Mouse (Mus musculus) embryonic facial prominence, embryonic 12.5 days (tissue): ENCODE measurements around the gene Speg. TPM values are rescaled to one million over a fixed set of nuclear protein-coding genes. Genes with fewer than 3 reads are reported as not detected.

Source experiments
- ATAC-seq: fragments of 200-750 bp; cut with Nextera tagmentation; 2 replicates; pipeline ENCODE4 v1.8.0; 2017; ENCODE audit not compliant: insufficient number of reproducible peaks, insufficient read depth, low FRiP score, low TSS enrichment
- H3K27ac ChIP-seq: fragments of 300-500 bp; sonication (generic); 2 replicates; pipeline ENCODE4 v1.5.1; 2016; ENCODE audit warnings: mild to moderate bottlenecking
- H3K27me3 ChIP-seq: fragments of 300-500 bp; sonication (generic); 2 replicates; pipeline ENCODE4 v1.6.1; 2016; ENCODE audit warnings: mild to moderate bottlenecking, moderate library complexity
- H3K36me3 ChIP-seq: fragments of 300-500 bp; sonication (generic); 2 replicates; pipeline ENCODE4 v1.6.1; 2016; ENCODE audit warnings: mild to moderate bottlenecking
- H3K4me1 ChIP-seq: fragments of 300-500 bp; sonication (generic); 2 replicates; pipeline ENCODE4 v1.6.1; 2016
- H3K4me2 ChIP-seq: fragments of 300-500 bp; sonication (generic); replicated peaks from 2 replicates; pipeline ENCODE4 v1.6.1; 2016; ENCODE audit warnings: mild to moderate bottlenecking, moderate library complexity
- H3K4me3 ChIP-seq: fragments of 300-500 bp; sonication (generic); 2 replicates; pipeline ENCODE4 v1.5.1; 2016; ENCODE audit warnings: mild to moderate bottlenecking
- H3K9ac ChIP-seq: fragments of 300-500 bp; sonication (generic); 2 replicates; pipeline ENCODE4 v1.6.1; 2016; ENCODE audit warnings: mild to moderate bottlenecking, moderate library complexity
- H3K9me3 ChIP-seq: fragments of 300-500 bp; sonication (generic); 2 replicates; pipeline ENCODE4 v1.6.1; 2016; ENCODE audit warnings: mild to moderate bottlenecking, moderate library complexity
- WGBS: fragments of 180-500 bp; shearing (Covaris S2); methylation state at CpG from one replicate; pipeline ENCODE4 v1.1.7; 2016; 5-methylcytosine and 5-hydroxymethylcytosine counted together
- polyA plus RNA-seq: library from polyadenylated mRNA; unstranded; fragments of >200 nt; fragmentation: Nextera tagmentation; extraction: Ambion mirVana; gene quantifications from 2 replicates; pipeline ENCODE4 v1.2.1, GENCODE M21; 2016

The Speg gene
- polyA plus RNA-seq, 1 experiment from 2014 or later = 26.7 TPM

GRCm38 (mm10) chr1:75455948-75456347 lies 80.9 kb downstream of the Speg start:
- Histone ChIP-seq H3K4me3 (no peak overlapping the region), H3K9ac (no peak overlapping the region), H3K4me1 (peaks cover 44% of the 10 kb centered on the region), H3K4me2 (no peak overlapping the region), H3K36me3 (no peaks in the 10 kb centered on the region), H3K27ac (no peak overlapping the region), H3K9me3 (no peaks in the 10 kb centered on the region), H3K27me3 (peaks cover 66% of the 10 kb centered on the region)
- 19% methylated on average over 5 of the region's 5 CpGs for WGBS
- no peak for ATAC-seq

DNA sequence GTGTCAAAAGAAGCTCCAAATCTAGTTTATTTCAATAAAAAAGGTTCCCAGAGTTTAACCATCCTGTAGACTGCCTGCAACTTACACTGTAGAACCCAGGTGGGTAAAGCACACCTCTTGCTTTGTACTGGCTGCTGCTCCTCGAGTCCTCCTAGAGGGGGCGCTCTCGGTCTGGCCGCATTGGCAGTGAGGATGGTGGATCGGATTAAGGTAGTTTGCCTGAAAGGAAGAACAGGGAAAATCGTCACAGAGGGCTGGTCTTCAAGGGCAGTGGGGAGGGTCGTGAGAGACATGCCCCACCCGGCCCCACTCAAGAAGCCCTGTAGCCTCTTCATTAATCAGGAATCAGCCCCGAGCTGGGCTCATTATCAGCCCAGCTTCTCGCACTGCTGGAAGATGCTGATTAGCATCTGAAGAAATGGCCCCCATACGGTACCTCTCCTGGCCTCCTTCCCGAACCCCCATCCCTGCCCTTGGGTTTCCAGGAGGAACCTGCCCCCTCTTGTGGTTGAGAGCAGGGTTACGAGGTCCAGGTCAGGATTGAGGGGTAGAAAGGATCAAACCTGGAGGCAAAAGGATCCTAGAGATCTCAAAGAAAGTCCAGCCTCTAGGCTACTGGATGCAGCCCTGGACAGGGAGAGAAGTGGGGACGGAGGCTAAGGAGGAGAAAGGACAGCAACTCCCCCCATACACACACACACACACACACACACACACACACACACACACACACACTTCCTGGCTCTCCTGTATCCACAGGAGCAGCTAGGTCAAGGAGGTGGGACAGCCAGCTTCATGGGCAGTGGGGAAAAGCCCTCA lies 81.9 kb downstream of the Speg start:
- H3K9me3 ChIP-seq = no peaks in the 10 kb centered on the region
- no peak for ATAC-seq
- H3K9ac ChIP-seq = no peak overlapping the region; the same call in 1 of the 2 replicates
- 0 out of 2 replicates have a peak overlapping the region, but pooled peaks have one; percentile 41 for H3K27ac ChIP-seq
- H3K27me3 ChIP-seq = peaks cover 56% of the 10 kb centered on the region
- 8% methylated on average over 14 of the region's 14 CpGs for WGBS
- no peak overlapping the region for H3K4me3 ChIP-seq
- H3K36me3 ChIP-seq = no peaks in the 10 kb centered on the region
- peaks cover 41% of the 10 kb centered on the region for H3K4me1 ChIP-seq
- H3K4me2 ChIP-seq = no peak overlapping the region

- H3K27me3 ChIP-seq = peaks cover 49% of the 10 kb centered on the region
- 1% methylated on average over 7 of the region's 10 CpGs for WGBS
- peak overlapping the region; percentile 46; the same call in 1 of the 2 replicates for H3K4me2 ChIP-seq
- H3K4me1 ChIP-seq = peaks cover 41% of the 10 kb centered on the region
- no peaks in the 10 kb centered on the region for H3K9me3 ChIP-seq
- no peaks in the 10 kb centered on the region for H3K36me3 ChIP-seq
- no peak overlapping the region for H3K9ac ChIP-seq
- no peak overlapping the region for H3K4me3 ChIP-seq
- ATAC-seq = no peak
- H3K27ac ChIP-seq = 0 out of 2 replicates have a peak overlapping the region, but pooled peaks have one; percentile 41
Observed at GRCm38 (mm10) chr1:75457710-75458024, 82.6 kb downstream of the Speg start.

DNA sequence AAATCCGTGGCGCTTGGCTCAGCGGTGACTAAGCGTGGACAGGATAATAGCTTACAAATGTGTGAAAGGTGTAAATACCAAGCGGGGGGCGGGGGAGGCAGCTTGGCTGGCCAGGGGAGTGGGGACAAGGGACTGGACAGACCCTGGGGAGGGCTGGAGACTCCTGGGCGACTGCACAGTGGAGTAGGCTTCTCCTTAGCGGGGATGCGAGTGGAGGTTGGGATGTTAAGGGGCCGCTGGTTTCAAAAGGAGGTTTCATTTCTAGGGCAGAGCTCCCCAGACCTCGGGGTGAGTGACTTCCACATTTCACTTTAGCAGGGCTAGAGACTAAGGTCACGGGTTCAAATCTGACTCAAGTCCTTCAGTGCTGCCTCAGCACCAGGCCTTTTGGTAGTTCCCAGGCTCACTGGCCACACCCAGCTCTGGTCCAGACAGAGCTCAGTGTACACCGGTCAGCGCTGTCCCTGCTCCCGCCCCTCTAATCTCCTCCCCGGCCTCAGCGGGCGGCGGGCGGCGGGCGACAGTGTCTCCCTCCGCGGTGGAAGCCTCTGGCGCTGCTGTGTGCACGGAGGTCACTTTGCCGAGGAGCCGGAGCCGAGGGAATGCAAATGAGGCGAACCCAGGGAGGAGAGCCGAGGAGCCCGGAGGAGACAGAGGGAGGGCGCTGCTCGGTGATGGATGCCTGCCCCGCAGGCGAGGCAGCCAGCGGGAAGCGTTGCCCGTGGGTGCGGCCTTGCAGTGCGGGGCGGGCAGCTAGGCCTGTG lies 83.1 kb downstream of the Speg start:
- Histone ChIP-seq H3K9me3 (no peaks in the 10 kb centered on the region), H3K36me3 (no peaks in the 10 kb centered on the region), H3K4me2 (peak overlapping the region; percentile 46), H3K9ac (peak overlapping the region; percentile 4; the same call in 1 of the 2 replicates), H3K4me1 (peaks cover 41% of the 10 kb centered on the region), H3K27me3 (peaks cover 47% of the 10 kb centered on the region), H3K27ac (no peak overlapping the region; the same call in 1 of the 2 replicates), H3K4me3 (peak overlapping the region; percentile 23)
- 2% methylated on average over 42 of the region's 42 CpGs for WGBS
- ATAC-seq = peak; percentile 39; the same call in 1 of the 2 replicates

DNA sequence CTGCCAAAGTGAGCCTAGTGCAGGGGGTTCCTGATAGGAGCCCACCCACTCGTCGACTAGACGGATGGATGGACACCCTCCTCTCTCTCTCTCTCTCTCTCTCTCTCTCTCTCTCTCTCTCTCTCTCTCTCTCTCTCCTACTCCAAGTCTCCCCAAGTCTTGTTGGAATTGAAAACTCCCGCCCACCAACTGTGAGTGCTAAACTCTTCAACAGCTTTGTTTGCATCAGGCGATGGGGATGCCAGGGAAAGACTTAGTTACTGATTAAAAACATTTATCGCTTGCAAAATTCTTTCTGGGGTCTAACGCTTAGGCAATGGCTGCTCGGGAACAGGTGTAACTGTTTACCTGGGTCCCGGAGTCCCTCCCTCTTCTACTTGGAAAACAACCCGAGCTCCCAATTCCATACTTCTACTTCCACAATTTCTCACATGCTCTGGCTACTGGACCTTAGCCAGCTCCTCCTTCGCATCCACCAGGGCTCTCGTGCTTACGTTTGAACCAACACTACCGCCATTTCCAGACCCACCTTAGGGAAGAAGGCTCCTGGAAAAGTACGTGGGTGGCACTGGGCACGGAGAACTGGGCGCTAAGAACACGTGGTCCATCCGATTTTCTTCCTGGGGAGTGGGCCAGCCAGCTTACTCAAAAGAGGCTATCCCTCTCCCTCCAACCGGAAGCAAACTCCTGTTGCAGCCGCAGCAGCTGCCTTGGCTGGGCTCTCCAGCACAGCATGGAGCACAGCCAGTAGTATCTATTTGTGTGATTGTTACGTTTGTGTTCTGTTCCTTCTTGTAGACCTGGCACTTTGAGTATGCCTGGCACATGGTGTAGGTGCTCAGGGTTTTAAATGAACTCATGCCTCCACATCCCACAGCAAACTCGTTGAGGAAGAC lies 83.9 kb downstream of the Speg start:
- Histone ChIP-seq H3K4me2 (peak overlapping the region; percentile 46), H3K9me3 (no peaks in the 10 kb centered on the region), H3K4me1 (peaks cover 36% of the 10 kb centered on the region), H3K9ac (peak overlapping the region; percentile 4; the same call in 1 of the 2 replicates), H3K36me3 (no peaks in the 10 kb centered on the region), H3K27ac (peak overlapping the region; percentile 23; the same call in 1 of the 2 replicates), H3K27me3 (peaks cover 44% of the 10 kb centered on the region), H3K4me3 (peak overlapping the region; percentile 23)
- WGBS = 18% methylated on average over 23 of the region's 23 CpGs
- no peak for ATAC-seq

DNA sequence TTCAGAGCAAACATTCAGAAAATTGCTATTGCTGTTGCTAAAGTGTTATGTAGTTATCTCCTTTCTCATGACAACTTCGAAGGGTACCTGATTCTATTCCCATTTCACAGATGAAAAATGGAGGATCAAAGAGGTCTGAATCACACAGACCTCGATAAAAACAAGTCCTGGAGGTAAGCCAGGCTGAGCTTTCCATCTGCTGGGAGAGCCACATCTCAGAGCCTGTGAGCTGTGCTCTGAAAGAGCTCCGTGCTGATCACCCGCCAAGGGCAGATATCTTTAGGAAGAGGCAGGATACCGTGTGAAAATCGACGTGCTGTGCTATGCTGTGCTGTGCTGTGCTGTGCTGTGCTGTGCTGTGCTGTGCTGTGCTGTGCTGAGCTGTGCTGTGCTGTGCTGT lies 85.2 kb downstream of the Speg start:
- WGBS = 83% methylated on average over 7 of the region's 7 CpGs
- Histone ChIP-seq H3K27me3 (peaks cover 32% of the 10 kb centered on the region), H3K9me3 (no peaks in the 10 kb centered on the region), H3K9ac (no peak overlapping the region), H3K4me3 (no peak overlapping the region), H3K4me1 (peaks cover 36% of the 10 kb centered on the region), H3K27ac (no peak overlapping the region), H3K4me2 (no peak overlapping the region), H3K36me3 (no peaks in the 10 kb centered on the region)
- ATAC-seq = no peak

DNA sequence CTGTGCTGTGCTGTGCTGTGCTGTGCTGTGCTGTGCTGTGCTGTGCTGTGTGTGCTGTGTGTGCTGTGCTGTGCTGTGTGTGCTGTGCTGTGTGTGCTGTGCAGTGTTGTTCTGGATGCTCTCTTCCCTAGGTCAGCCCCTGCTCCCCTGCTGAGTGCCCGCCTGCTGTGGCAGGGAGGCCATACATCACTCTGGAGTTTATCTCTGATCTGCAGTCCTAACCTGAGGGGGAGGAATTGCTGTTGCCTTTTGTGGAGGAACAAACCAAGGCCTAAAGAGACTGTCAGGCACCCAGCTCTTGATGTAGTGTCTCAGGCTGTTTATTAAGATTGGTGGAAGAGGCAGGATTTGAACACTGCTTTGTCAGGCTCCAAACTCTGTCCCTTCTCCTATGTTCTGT lies 87.5 kb downstream of the Speg start:
- H3K27me3 ChIP-seq = peaks cover 16% of the 10 kb centered on the region
- H3K9me3 ChIP-seq = no peaks in the 10 kb centered on the region
- WGBS = 37% methylated on average over 1 of the region's 1 CpGs
- no peaks in the 10 kb centered on the region for H3K36me3 ChIP-seq
- no peak overlapping the region for H3K4me3 ChIP-seq
- H3K4me1 ChIP-seq = peaks cover 16% of the 10 kb centered on the region
- H3K27ac ChIP-seq = no peak overlapping the region
- H3K4me2 ChIP-seq = no peak overlapping the region
- H3K9ac ChIP-seq = no peak overlapping the region
- ATAC-seq = no peak

GRCm38 (mm10) chr1:75463652-75464204 lies 88.6 kb downstream of the Speg start:
- Histone ChIP-seq H3K27ac (no peak overlapping the region), H3K4me1 (peaks cover 6% of the 10 kb centered on the region; the same call in 1 of the 2 replicates), H3K36me3 (no peaks in the 10 kb centered on the region), H3K9ac (no peak overlapping the region), H3K9me3 (no peaks in the 10 kb centered on the region), H3K27me3 (peaks cover 7% of the 10 kb centered on the region; the same call in 1 of the 2 replicates), H3K4me3 (no peak overlapping the region), H3K4me2 (no peak overlapping the region)
- WGBS = 73% methylated on average over 5 of the region's 5 CpGs
- no peak for ATAC-seq

GRCm38 (mm10) chr1:75467215-75467927 lies 92.3 kb downstream of the Speg start:
- Histone ChIP-seq H3K27me3 (peaks cover 11% of the 10 kb centered on the region; the same call in 1 of the 2 replicates), H3K4me3 (no peak overlapping the region), H3K4me1 (no peaks in the 10 kb centered on the region), H3K36me3 (no peaks in the 10 kb centered on the region), H3K9me3 (no peaks in the 10 kb centered on the region), H3K4me2 (no peak overlapping the region; the same call in 1 of the 2 replicates), H3K27ac (no peak overlapping the region), H3K9ac (no peak overlapping the region)
- peak; percentile 83 for ATAC-seq
- 8% methylated on average over 14 of the region's 14 CpGs for WGBS

DNA sequence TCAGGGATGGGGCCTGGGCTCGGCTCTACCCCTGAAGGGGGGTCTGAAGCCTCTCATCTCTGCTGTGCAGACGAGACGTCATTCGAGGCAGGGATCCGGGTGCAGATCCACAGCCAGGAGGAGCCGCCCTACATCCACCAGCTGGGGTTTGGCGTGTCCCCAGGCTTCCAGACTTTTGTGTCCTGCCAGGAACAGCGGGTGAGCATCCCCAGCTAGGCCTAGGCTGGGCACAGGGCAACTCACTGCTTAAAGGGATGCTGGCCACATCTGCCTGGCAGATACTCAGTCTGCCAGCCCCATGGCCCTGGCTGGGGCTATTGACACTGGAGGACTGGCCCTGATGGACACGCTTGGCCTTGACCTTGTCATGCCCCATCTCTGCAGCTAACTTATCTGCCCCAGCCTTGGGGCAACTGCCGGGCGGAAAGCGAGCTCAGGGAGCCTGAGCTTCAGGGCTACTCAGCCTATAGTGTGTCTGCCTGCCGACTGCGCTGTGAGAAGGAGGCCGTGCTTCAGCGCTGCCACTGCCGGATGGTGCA lies 94.3 kb downstream of the Speg start:
- 80% methylated on average over 17 of the region's 17 CpGs for WGBS
- no peak overlapping the region for H3K4me3 ChIP-seq
- no peaks in the 10 kb centered on the region for H3K4me1 ChIP-seq
- peaks cover 16% of the 10 kb centered on the region; the same call in 1 of the 2 replicates for H3K27me3 ChIP-seq
- no peak overlapping the region for H3K4me2 ChIP-seq
- no peak for ATAC-seq
- H3K36me3 ChIP-seq = peaks cover 14% of the 10 kb centered on the region
- H3K9ac ChIP-seq = no peak overlapping the region
- no peaks in the 10 kb centered on the region for H3K9me3 ChIP-seq
- no peak overlapping the region for H3K27ac ChIP-seq
